In genomic region chr12:66234158-66234557, GRCm38 (mm10) we compare ENCODE assay signal across 47 mouse cellular contexts. TPM values are rescaled to one million over a fixed set of nuclear protein-coding genes. Genes with fewer than 3 reads are reported as not detected.
"Had no signal": no experiment of that assay in that cellular context is flagged by ENCODE, and none has a peak within 500 bp of the region (broad histone marks: within the 10 kb centered on the region; RNA-seq: fewer than 3 reads in every experiment).

No protein-coding gene starts in this region.

- H3K4me1 ChIP-seq: limb, embryonic 10.5 days; limb, embryonic 12.5 days; limb, embryonic 13.5 days; limb, embryonic 15.5 days; liver, embryonic 12.5 days; liver, embryonic 13.5 days; liver, embryonic 15.5 days; lung, embryonic 15.5 days; megakaryocyte, embryonic 14.5 days; midbrain, embryonic 10.5 days; midbrain, embryonic 12.5 days; midbrain, embryonic 13.5 days; midbrain, embryonic 15.5 days; neural tube, embryonic 12.5 days had no signal

- DNase-seq: left cerebral cortex, postnatal 4 days; liver; liver, embryonic 13.5 days; liver, postnatal 0 days; lung, adult 18-20 months; lung, adult 2 months; lung, embryonic 14.5 days; lung, postnatal 10 days; lung, postnatal 14 days; lung, postnatal 36 days; lung, postnatal 4 days; midbrain, embryonic 14.5 days had no signal

- H3K27me3 ChIP-seq: limb, embryonic 12.5 days; limb, embryonic 13.5 days; limb, embryonic 15.5 days; liver, embryonic 12.5 days; liver, embryonic 13.5 days; liver, embryonic 15.5 days; lung, embryonic 15.5 days; megakaryocyte, embryonic 14.5 days; midbrain, embryonic 12.5 days; midbrain, embryonic 13.5 days; midbrain, embryonic 15.5 days; neural tube, embryonic 12.5 days had no signal

- H3K27ac ChIP-seq: limb, embryonic 10.5 days; limb, embryonic 12.5 days; limb, embryonic 13.5 days; limb, embryonic 15.5 days; liver, embryonic 12.5 days; liver, embryonic 13.5 days; liver, embryonic 14.5 days; liver, embryonic 15.5 days; lung, embryonic 15.5 days; macrophage; midbrain, embryonic 10.5 days; midbrain, embryonic 12.5 days; midbrain, embryonic 13.5 days; midbrain, embryonic 15.5 days; neural tube, embryonic 12.5 days had no signal

- H3K36me3 ChIP-seq: limb, embryonic 10.5 days; limb, embryonic 12.5 days; limb, embryonic 13.5 days; limb, embryonic 15.5 days; liver, embryonic 12.5 days; liver, embryonic 13.5 days; liver, embryonic 15.5 days; lung, embryonic 15.5 days; midbrain, embryonic 10.5 days; midbrain, embryonic 12.5 days; midbrain, embryonic 13.5 days; midbrain, embryonic 15.5 days; neural tube, embryonic 12.5 days had no signal

- H3K4me3 ChIP-seq: limb, embryonic 10.5 days; limb, embryonic 12.5 days; limb, embryonic 13.5 days; limb, embryonic 15.5 days; liver, embryonic 12.5 days; liver, embryonic 13.5 days; liver, embryonic 15.5 days; lung, embryonic 15.5 days; megakaryocyte, embryonic 14.5 days; midbrain, embryonic 10.5 days; midbrain, embryonic 12.5 days; midbrain, embryonic 13.5 days; midbrain, embryonic 15.5 days; myocyte; neural tube, embryonic 12.5 days had no signal

- H3K9ac ChIP-seq: limb, embryonic 12.5 days; limb, embryonic 13.5 days; limb, embryonic 15.5 days; liver, embryonic 12.5 days; liver, embryonic 13.5 days; liver, embryonic 14.5 days; liver, embryonic 15.5 days; liver, postnatal 0 days; lung, embryonic 14.5 days; lung, embryonic 15.5 days; midbrain, embryonic 12.5 days; midbrain, embryonic 13.5 days; midbrain, embryonic 15.5 days; neural tube, embryonic 12.5 days had no signal

- H3K9me3 ChIP-seq: limb, embryonic 10.5 days; limb, embryonic 12.5 days; limb, embryonic 13.5 days; limb, embryonic 15.5 days; liver, embryonic 12.5 days; liver, embryonic 13.5 days; liver, embryonic 15.5 days; lung, embryonic 15.5 days; megakaryocyte, embryonic 14.5 days; midbrain, embryonic 10.5 days; midbrain, embryonic 12.5 days; midbrain, embryonic 13.5 days; midbrain, embryonic 15.5 days; neural tube, embryonic 12.5 days had no signal

RNA-seq across cellular contexts. Expression of gene Rpl10l, which starts 50.0 kb away (rescaled TPM):
- total RNA-seq: left cerebral cortex, postnatal 10 days; left cerebral cortex, postnatal 14 days; left cerebral cortex, postnatal 25 days; left cerebral cortex, postnatal 36 days; left cerebral cortex, postnatal 4 days; liver, adult 2 months; megakaryocyte progenitor cell, adult 5-6 weeks; megakaryocyte, adult 5-6 weeks; megakaryocyte-erythroid progenitor cell, adult 5-6 weeks; midbrain, postnatal 0 days; monocyte, adult 5-6 weeks had no signal
- polyA plus RNA-seq: limb, embryonic 10.5 days; limb, embryonic 11.5 days; limb, embryonic 12.5 days; limb, embryonic 13.5 days; limb, embryonic 14.5 days; limb, embryonic 15.5 days; liver, adult 2 months; liver, embryonic 11.5 days; liver, embryonic 12.5 days; liver, embryonic 13.5 days; liver, embryonic 14.5 days; liver, embryonic 15.5 days; liver, embryonic 16.5 days; liver, postnatal 0 days; lung, adult 2 months; lung, embryonic 14.5 days; lung, embryonic 15.5 days; lung, embryonic 16.5 days; lung, postnatal 0 days; macrophage; midbrain, embryonic 10.5 days; midbrain, embryonic 11.5 days; midbrain, embryonic 12.5 days; midbrain, embryonic 13.5 days; midbrain, embryonic 14.5 days; midbrain, embryonic 15.5 days; midbrain, embryonic 16.5 days; midbrain, postnatal 0 days; myocyte; neural tube, embryonic 11.5 days; neural tube, embryonic 12.5 days had no signal
